Mouse (Mus musculus) duodenum, adult 2 months (tissue): ENCODE measurements around the gene Tmem266. TPM values are rescaled to one million over a fixed set of nuclear protein-coding genes. Genes with fewer than 3 reads are reported as not detected.

Source experiments
- polyA plus RNA-seq: library from polyadenylated mRNA; depleted of rRNA; stranded (reverse); fragments of >200 nt; gene quantifications from 2 replicates; pipeline ENCODE4 v1.2.3, GENCODE M21; 2012; ENCODE audit warnings: low replicate concordance; rRNA removed

The Tmem266 gene
- 0.69 and 5.8 TPM in 2 replicates for polyA plus RNA-seq

GRCm38 (mm10) chr9:55326515-55327233, at the start of gene Tmem266, which contains the start of gene Nrg4:
Gene Tmem266, plus strand, starts transcription at chr9:55326913.
Gene Nrg4, minus strand, starts transcription at chr9:55326844.

Other genes starting within 250 kb of the Tmem266 start
- gene Ube2q2, start 178.1 kb upstream of the Tmem266 start, polyA plus RNA-seq, result 3.9 and 9.1 TPM in 2 replicates
- gene Fbxo22, start 118.0 kb upstream of the Tmem266 start, polyA plus RNA-seq, result 6.9 and 7.8 TPM in 2 replicates
- 2.4 and 3.8 TPM in 2 replicates for gene Nrg4, start 69 bp upstream of the Tmem266 start, polyA plus RNA-seq
- gene Etfa, start 185.3 kb downstream of the Tmem266 start, polyA plus RNA-seq, result 38.6 and 46.0 TPM in 2 replicates
- 0.79 and 4.1 TPM in 2 replicates for gene Isl2, start 211.8 kb downstream of the Tmem266 start, polyA plus RNA-seq